Mouse (Mus musculus) liver, embryonic 16.5 days (tissue): ENCODE measurements at regions not wholly inside any gene's neighbourhood (a gene's known extent, or its start where the extent isn't known, plus 50 kb on each side); places are given as distances from the start of the nearest gene placed in this dataset.

Experiments used
- ATAC-seq: fragments of 200-750 bp; cut with Nextera tagmentation; 2 replicates; pipeline ENCODE4 v1.8.0; 2017; ENCODE audit warnings: low read depth, mild to moderate bottlenecking, moderate number of reproducible peaks, moderate library complexity
- H3K27ac ChIP-seq: fragments of 300-500 bp; sonication (generic); 2 replicates; pipeline ENCODE4 v1.5.1; 2014; ENCODE audit warnings: mild to moderate bottlenecking, low read length
- H3K27me3 ChIP-seq: fragments of 300-500 bp; sonication (generic); 2 replicates; pipeline ENCODE4 v1.6.1; 2014; ENCODE audit warnings: low read depth, low read length, mixed read lengths; ENCODE audit not compliant: control insufficient read depth, insufficient read depth
- H3K36me3 ChIP-seq: fragments of 300-500 bp; sonication (generic); 2 replicates; pipeline ENCODE4 v1.6.1; 2014; ENCODE audit warnings: mild to moderate bottlenecking; ENCODE audit not compliant: control insufficient read depth, insufficient read depth
- H3K4me1 ChIP-seq: fragments of 300-500 bp; sonication (generic); 2 replicates; pipeline ENCODE4 v1.6.1; 2014; ENCODE audit warnings: low read depth, low read length, mixed read lengths; ENCODE audit not compliant: control insufficient read depth
- H3K4me2 ChIP-seq: fragments of 300-500 bp; sonication (generic); 2 replicates; pipeline ENCODE4 v1.6.1; 2014; ENCODE audit warnings: low read depth, low read length, mixed read lengths
- H3K4me3 ChIP-seq: fragments of 300-500 bp; sonication (generic); 2 replicates; pipeline ENCODE4 v1.5.1; 2014; ENCODE audit warnings: low read depth, mild to moderate bottlenecking, low read length
- H3K9ac ChIP-seq: fragments of 300-500 bp; sonication (generic); 2 replicates; pipeline ENCODE4 v1.6.1; 2014; ENCODE audit warnings: low read depth, low read length
- H3K9me3 ChIP-seq: fragments of 300-500 bp; sonication (generic); replicated peaks from 2 replicates; pipeline ENCODE4 v1.6.1; 2016; ENCODE audit warnings: low read length; ENCODE audit not compliant: control insufficient read depth
- WGBS: fragments of 180-500 bp; shearing (Covaris S2); extraction: QIAGEN DNeasy Blood & Tissue Kit; methylation state at CpG from one replicate; pipeline ENCODE4 v1.1.7; 2014; ENCODE audit not compliant: insufficient replicate concordance; 5-methylcytosine and 5-hydroxymethylcytosine counted together

DNA sequence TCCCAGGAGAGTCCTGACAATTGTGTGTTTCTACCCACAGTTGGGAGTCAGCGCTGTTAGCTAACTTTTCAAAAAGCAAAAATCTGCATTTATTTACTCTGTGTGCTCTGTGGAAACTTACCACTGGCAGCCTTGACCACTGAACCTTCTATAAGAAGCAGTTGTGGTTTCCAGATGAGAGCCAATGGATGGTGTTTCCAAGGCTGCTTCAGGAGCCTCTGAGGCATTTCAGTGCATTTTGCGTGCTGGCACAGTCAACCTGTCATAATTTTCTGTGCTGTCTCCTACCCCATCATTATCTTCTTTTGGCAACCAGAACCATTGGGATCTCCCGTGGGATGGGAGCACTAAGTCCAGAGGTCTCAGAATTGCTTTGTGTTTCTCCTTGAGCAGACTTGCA lies 60.3 kb downstream of the 4930544G11Rik start:
- WGBS: 77% methylated on average over 3 of the region's 3 CpGs
- Histone ChIP-seq H3K27ac (no peak overlapping the region), H3K4me3 (no peak overlapping the region), H3K4me2 (no peak overlapping the region), H3K9me3 (no peaks in the 10 kb centered on the region), H3K27me3 (no peaks in the 10 kb centered on the region), H3K36me3 (no peaks in the 10 kb centered on the region), H3K9ac (no peak overlapping the region), H3K4me1 (no peaks in the 10 kb centered on the region)
- ATAC-seq: no peak

DNA sequence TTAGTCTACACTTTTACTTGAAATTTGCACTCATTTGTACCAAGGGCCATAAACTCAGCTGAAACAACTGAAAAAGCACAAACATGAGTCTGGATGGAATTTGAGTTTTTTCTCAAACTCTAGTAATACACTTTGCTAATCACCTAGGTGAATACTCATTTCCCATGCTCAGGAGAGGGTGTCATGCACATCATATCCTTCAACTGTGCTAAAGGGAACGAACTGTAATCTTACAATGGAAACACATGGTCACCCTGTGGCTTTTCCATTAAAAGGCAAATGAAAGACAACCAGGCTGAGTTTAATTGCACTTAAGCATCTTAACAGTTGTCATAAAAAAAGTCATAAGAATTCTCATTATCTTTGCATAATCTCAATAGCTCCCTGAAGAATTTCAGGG lies 71.1 kb downstream of the 4930544G11Rik start:
- ATAC-seq: no peak
- Histone ChIP-seq H3K36me3 (no peaks in the 10 kb centered on the region), H3K4me1 (no peaks in the 10 kb centered on the region), H3K9me3 (no peaks in the 10 kb centered on the region; the same call in 1 of the 2 replicates), H3K27me3 (no peaks in the 10 kb centered on the region), H3K4me3 (no peak overlapping the region), H3K4me2 (no peak overlapping the region), H3K27ac (no peak overlapping the region), H3K9ac (no peak overlapping the region)
- 51% methylated on average over 1 of the region's 1 CpGs for WGBS

DNA sequence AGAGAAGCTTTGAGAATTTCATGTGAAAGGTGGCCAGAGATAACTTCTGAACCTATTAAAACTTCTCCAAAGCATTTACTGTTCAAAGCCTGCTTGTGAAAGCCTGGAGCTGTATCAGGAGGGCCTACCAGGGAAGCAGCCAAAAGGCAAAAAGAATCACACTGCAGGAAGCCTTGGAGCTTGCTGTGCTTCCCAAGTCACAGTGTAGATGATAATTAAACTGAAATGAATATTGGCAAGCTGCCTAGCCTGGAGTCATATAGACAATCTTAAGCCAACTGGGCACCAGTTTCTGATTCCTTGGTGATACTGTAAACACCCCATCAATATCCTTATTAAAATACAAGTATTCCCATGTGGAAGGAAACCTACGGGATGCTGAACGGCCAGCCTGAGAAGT lies 84.4 kb downstream of the 4930544G11Rik start:
- no peaks in the 10 kb centered on the region for H3K27me3 ChIP-seq
- no peak overlapping the region for H3K4me3 ChIP-seq
- no peak overlapping the region for H3K4me2 ChIP-seq
- no peak overlapping the region for H3K9ac ChIP-seq
- H3K9me3 ChIP-seq: no peaks in the 10 kb centered on the region
- no peaks in the 10 kb centered on the region for H3K4me1 ChIP-seq
- no peak overlapping the region for H3K27ac ChIP-seq
- WGBS: 72% methylated on average over 2 of the region's 2 CpGs
- no peaks in the 10 kb centered on the region for H3K36me3 ChIP-seq
- ATAC-seq: no peak

DNA sequence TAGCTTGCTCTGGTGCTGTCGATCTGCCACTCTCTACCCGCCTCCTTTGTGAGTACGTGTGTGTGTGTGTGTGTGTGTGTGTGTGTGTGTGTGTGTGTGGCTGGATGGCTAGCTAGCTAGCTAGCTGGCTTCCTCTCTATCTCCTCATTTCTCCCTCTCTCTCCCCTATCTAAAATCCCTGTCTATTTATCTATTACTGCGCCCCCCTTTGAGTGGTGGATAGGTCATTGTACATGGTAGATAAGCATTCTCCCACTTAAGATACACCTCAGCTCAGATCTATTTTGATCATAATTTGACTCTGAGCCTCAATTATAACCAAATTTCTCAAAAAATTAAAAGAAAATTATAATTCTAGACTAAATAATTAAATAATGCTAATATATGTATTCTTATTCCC lies 99.4 kb downstream of the 4930544G11Rik start:
- H3K27ac ChIP-seq: peak overlapping the region; percentile 82
- peak overlapping the region; percentile 13; the same call in 1 of the 2 replicates for H3K4me2 ChIP-seq
- H3K36me3 ChIP-seq: no peaks in the 10 kb centered on the region
- H3K27me3 ChIP-seq: no peaks in the 10 kb centered on the region
- peaks cover 13% of the 10 kb centered on the region for H3K4me1 ChIP-seq
- WGBS: 24% methylated on average over 4 of the region's 4 CpGs
- ATAC-seq: peak; percentile 67
- H3K4me3 ChIP-seq: no peak overlapping the region
- no peaks in the 10 kb centered on the region for H3K9me3 ChIP-seq
- H3K9ac ChIP-seq: no peak overlapping the region

DNA sequence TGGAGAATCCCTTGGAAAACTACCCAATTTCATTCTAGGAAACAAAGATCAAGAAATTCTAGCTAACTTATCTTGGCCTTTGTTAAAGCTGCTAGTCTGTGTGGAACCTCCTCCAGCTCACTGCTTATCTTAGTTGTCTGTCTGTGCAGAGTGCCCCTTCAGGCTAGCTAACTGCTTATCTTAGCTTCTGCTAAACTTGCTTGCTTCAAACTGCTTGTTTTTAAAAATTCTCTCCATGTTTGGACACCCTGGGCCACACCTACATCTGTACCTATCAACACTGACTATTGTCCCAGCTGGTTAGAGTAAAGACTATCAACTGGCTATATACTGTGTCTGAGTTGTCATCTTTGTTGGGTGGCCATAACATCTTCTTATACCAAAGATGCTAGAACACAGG lies 100.0 kb downstream of the 4930544G11Rik start:
- H3K9ac ChIP-seq: no peak overlapping the region
- H3K4me1 ChIP-seq: peaks cover 13% of the 10 kb centered on the region
- no peaks in the 10 kb centered on the region for H3K27me3 ChIP-seq
- peak overlapping the region; percentile 36 for H3K4me2 ChIP-seq
- peak; percentile 90 for ATAC-seq
- H3K9me3 ChIP-seq: no peaks in the 10 kb centered on the region
- peak overlapping the region; percentile 90 for H3K27ac ChIP-seq
- H3K4me3 ChIP-seq: no peak overlapping the region
- no peaks in the 10 kb centered on the region for H3K36me3 ChIP-seq

DNA sequence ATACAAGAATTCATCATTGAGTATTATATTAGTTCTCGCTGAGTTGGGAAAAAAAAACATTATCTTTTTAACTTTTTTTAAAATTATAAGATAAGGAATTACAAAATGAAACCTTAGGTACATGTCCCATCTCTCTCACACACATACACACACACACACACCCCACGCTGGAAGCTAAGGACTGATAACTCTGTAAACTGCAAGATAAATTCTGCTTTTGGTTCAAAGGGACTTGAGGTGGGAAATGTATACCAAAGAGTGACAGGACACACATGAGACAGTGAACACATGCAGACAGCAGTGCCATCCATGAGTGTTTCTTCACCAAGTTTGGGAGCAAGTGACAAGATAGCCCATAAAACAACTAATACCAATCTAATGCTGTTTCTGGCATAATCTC lies 100.8 kb downstream of the 4930544G11Rik start:
- peak; percentile 72 for ATAC-seq

DNA sequence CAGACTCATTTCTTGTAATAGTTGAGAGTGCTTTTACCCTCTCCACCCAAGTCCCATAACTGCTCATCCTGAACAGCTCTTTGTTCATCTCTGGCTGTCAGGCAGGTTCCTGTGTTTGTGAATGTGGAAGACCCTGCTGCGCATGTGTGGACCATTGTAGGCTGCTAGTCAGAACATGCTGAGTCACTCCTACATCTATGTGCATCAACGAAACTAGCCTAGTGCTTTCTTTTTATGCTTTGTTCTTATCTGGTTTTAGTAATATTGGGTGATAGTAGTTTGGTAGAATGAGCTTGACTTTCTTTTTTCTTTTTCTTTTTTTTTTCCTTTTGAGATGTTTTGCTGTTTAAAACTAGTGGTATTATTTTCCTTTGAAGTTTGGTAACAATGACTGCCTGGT lies 116.5 kb downstream of the 4930544G11Rik start:
- no peaks in the 10 kb centered on the region for H3K9me3 ChIP-seq
- no peak overlapping the region for H3K27ac ChIP-seq
- H3K4me3 ChIP-seq: no peak overlapping the region
- H3K4me2 ChIP-seq: no peak overlapping the region
- WGBS: 30% methylated on average over 2 of the region's 2 CpGs
- no peak overlapping the region for H3K9ac ChIP-seq
- no peaks in the 10 kb centered on the region for H3K36me3 ChIP-seq
- H3K4me1 ChIP-seq: peaks cover 3% of the 10 kb centered on the region
- peak; percentile 74 for ATAC-seq
- H3K27me3 ChIP-seq: no peaks in the 10 kb centered on the region

More for the DNA sequence above, 100.8 kb downstream of the 4930544G11Rik start:
- H3K9me3 ChIP-seq: no peaks in the 10 kb centered on the region
- H3K4me2 ChIP-seq: 0 out of 2 replicates have a peak overlapping the region, but pooled peaks have one; percentile 26
- no peak overlapping the region for H3K9ac ChIP-seq
- peaks cover 13% of the 10 kb centered on the region for H3K4me1 ChIP-seq
- H3K27me3 ChIP-seq: no peaks in the 10 kb centered on the region
- H3K36me3 ChIP-seq: no peaks in the 10 kb centered on the region
- peak overlapping the region; percentile 70; the same call in 1 of the 2 replicates for H3K27ac ChIP-seq
- H3K4me3 ChIP-seq: no peak overlapping the region
- 26% methylated on average over 2 of the region's 2 CpGs for WGBS

DNA sequence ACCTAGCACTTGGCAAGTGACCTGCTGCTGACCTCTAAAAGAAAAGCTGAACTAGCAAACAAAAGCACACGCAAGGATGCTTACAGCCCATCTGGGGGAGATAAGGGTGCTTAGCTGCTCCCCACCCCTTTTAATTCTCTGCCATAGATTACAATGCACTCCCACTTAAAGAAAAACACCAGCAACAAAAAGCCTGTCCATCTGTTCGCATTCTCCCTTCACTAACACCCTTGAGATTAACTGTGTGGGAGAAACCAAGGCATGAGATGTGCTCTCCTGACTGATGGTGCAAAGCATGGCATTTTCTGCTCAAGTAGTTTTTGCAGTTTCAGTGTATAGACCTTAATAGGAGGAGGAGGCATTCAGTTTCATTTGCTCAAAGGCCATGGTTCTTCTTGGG lies 125.0 kb downstream of the 4930544G11Rik start:
- no peaks in the 10 kb centered on the region for H3K36me3 ChIP-seq
- ATAC-seq: peak; percentile 67
- no peak overlapping the region for H3K4me2 ChIP-seq
- WGBS: 24% methylated on average over 2 of the region's 2 CpGs
- no peaks in the 10 kb centered on the region for H3K27me3 ChIP-seq
- no peak overlapping the region for H3K9ac ChIP-seq
- H3K9me3 ChIP-seq: no peaks in the 10 kb centered on the region
- no peak overlapping the region for H3K4me3 ChIP-seq
- no peak overlapping the region for H3K27ac ChIP-seq
- peaks cover 9% of the 10 kb centered on the region for H3K4me1 ChIP-seq

DNA sequence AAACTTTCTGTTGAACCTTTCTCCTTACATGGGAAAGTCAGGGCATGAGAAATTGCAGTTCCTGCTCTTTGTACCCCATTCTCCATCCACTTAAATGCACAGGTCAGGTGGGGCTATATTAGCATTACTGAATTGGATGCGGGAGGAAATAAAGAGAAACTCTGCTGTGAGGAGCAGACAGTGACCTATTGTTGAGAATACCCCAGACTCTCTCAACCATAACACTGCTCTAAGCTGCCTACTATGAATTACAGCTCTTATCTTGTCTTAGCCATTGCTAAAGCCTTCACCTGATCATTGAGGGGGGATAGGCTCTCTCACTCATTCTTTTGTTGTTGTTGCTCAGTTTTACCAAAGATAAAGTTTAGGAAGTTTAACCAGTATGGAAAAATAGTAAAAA lies 126.4 kb downstream of the 4930544G11Rik start:
- WGBS: 74% methylated on average over 1 of the region's 1 CpGs
- H3K27me3 ChIP-seq: no peaks in the 10 kb centered on the region
- no peaks in the 10 kb centered on the region for H3K9me3 ChIP-seq
- ATAC-seq: no peak
- no peak overlapping the region for H3K27ac ChIP-seq
- H3K36me3 ChIP-seq: no peaks in the 10 kb centered on the region
- peaks cover 9% of the 10 kb centered on the region for H3K4me1 ChIP-seq
- no peak overlapping the region for H3K9ac ChIP-seq
- H3K4me3 ChIP-seq: no peak overlapping the region
- H3K4me2 ChIP-seq: no peak overlapping the region
